9 mouse cellular contexts compared by ENCODE assay signal in the genomic region with DNA sequence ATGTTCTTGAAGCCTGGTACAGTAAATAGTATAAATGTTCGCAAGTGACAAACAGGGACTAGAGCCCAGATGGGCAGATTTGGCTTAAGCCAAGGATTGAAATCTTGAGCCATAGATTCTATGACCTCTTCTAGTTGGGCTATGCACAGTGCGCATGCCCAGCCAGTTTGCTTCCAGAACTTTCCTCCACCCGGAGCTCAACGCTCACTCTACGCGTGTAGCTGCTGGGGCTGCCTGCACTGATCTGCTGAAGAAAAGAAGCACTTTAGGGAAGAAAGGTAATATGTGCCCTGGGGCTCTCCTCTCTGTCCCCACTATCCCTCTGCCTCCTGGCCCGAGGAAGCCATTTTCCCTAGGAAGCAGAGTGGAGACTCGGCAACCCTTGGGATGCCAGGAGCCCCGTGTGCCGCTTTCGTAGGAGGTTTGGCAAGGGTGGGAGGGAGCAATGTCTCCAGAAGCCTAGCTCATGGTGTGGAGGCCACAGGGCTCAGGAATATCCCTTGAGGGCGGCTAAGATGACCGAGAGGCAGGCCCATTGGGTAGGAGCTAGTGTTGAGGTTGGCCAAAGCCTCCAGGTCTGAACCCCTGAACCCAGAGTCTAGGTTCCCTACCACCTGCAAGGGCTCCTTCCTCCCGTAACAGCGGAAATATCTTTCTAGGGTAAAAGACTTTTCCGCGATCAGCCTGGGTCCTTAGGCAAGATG. TPM values are rescaled to one million over a fixed set of nuclear protein-coding genes. Genes with fewer than 3 reads are reported as not detected.
DNase-seq lines count a peak whose midpoint lies in the region; ATAC-seq lines count a peak whose summit lies in the region.
"Had no signal": no experiment of that assay in that cellular context is flagged by ENCODE, and none has a peak within 500 bp of the region (broad histone marks: within the 10 kb centered on the region; RNA-seq: fewer than 3 reads in every experiment).

A gene (plus strand): TSS at position 193 of the 704 bp plus-strand sequence.

- no peaks in the 10 kb centered on the region for H3K36me3 ChIP-seq in kidney, embryonic 15.5 days
- no peaks in the 10 kb centered on the region for H3K36me3 ChIP-seq in intestine, embryonic 15.5 days

- 90% methylated on average over 17 of the region's 17 CpGs for WGBS in kidney, embryonic 15.5 days
- WGBS in intestine, embryonic 15.5 days, result 85% methylated on average over 17 of the region's 17 CpGs

- ATAC-seq in kidney, embryonic 15.5 days (replicated peaks; ENCODE audit: low FRiP score), result no peak
- peak; percentile 15; the same call in 1 of the 2 replicates for ATAC-seq in intestine, embryonic 15.5 days

- no peak within 1 kb of the TSS for H3K9ac ChIP-seq in kidney, embryonic 15.5 days
- H3K9ac ChIP-seq in intestine, embryonic 15.5 days, result no peak within 1 kb of the TSS

- H3K4me3 ChIP-seq in kidney, embryonic 15.5 days (replicated peaks), result peak within 1 kb of the TSS; percentile 5; the same call in 1 of the 2 replicates
- H3K4me3 ChIP-seq in intestine, embryonic 15.5 days (replicated peaks), result no peak within 1 kb of the TSS

- H3K4me1 ChIP-seq in kidney, embryonic 15.5 days, result peaks cover 5% of the 10 kb centered on the region; the same call in 1 of the 2 replicates
- H3K4me1 ChIP-seq in intestine, embryonic 15.5 days (replicated peaks), result 0 out of 2 replicates have a peak, but pooled peaks cover 5% of the 10 kb centered on the region

- no peaks in the 10 kb centered on the region for H3K9me3 ChIP-seq in kidney, embryonic 15.5 days (replicated peaks)
- no peaks in the 10 kb centered on the region for H3K9me3 ChIP-seq in intestine, embryonic 15.5 days

- peak within 1 kb of the TSS; percentile 28 for H3K4me2 ChIP-seq in kidney, embryonic 15.5 days
- H3K4me2 ChIP-seq in intestine, embryonic 15.5 days (replicated peaks), result peak within 1 kb of the TSS; percentile 25

- DNase-seq in kidney, adult 11 months, result no peak
- DNase-seq in adrenal gland, adult 2 months, result peak; percentile 18
- no peak for DNase-seq in gastrocnemius, postnatal 10 days
- DNase-seq in spleen, postnatal 10 days (ENCODE audit: low spot score in 2 of 2), result no peak
- DNase-seq in natural killer cell, adult 2 months (ENCODE audit: low spot score in 2 of 2), result no peak
- no peak for DNase-seq in Muller cell, postnatal 12 days (ENCODE audit: inconsistent ontology term)
- DNase-seq: cerebellum, postnatal 14 days had no signal

- H3K27ac ChIP-seq in kidney, embryonic 15.5 days, result peak within 1 kb of the TSS; percentile 82
- H3K27ac ChIP-seq in intestine, embryonic 15.5 days, result peak within 1 kb of the TSS; percentile 84

- H3K27me3 ChIP-seq in kidney, embryonic 15.5 days, result no peaks in the 10 kb centered on the region
- H3K27me3 ChIP-seq in intestine, embryonic 15.5 days (replicated peaks), result no peaks in the 10 kb centered on the region

RNA-seq across cellular contexts. Expression of the gene that starts here (rescaled TPM):
- polyA plus RNA-seq in kidney, embryonic 15.5 days (2015; fragmentation: Nextera tagmentation; extraction: Ambion mirVana), result 3.0 and 3.9 TPM in 2 replicates
- total RNA-seq in adrenal gland, adult 2 months (2021), result 10 to 100 TPM; 39.2 to 58.2 TPM
- polyA plus RNA-seq in adrenal gland, adult 2 months (2012; rRNA removed), result 2.6 and 3.1 TPM in 2 replicates
- total RNA-seq in gastrocnemius, postnatal 10 days (2021), result 100 to 1,000 TPM; 327 to 371 TPM
- polyA plus RNA-seq in intestine, embryonic 15.5 days (2015; fragmentation: Nextera tagmentation; extraction: Ambion mirVana), result 3.7 and 4.0 TPM in 2 replicates

Comparison
In these comparisons a context has a peak if more than half of its experiments do, and no peak if none do; other contexts are left out.
1. RNA of the gene that starts here (total RNA-seq): 327 to 371 TPM in gastrocnemius, postnatal 10 days; 39.2 to 58.2 TPM in adrenal gland, adult 2 months; every median in the first group is over 4 times any median in the second.